Mouse (Mus musculus) embryonic facial prominence, embryonic 10.5 days (tissue): Measurements from ENCODE around the gene Cmah. TPM values are rescaled to one million over a fixed set of nuclear protein-coding genes. Genes with fewer than 3 reads are reported as not detected.

Experiments
- DNase-seq: peaks from one replicate; pipeline ENCODE4 v3.0.0-alpha.2; 2017; ENCODE audit warnings: low spot score
- H3K27ac ChIP-seq: fragments of 300-500 bp; sonication (generic); replicated peaks from 2 replicates; pipeline ENCODE4 v1.5.1; 2016; ENCODE audit warnings: mild to moderate bottlenecking
- H3K27me3 ChIP-seq: fragments of 300-500 bp; sonication (generic); replicated peaks from 2 replicates; pipeline ENCODE4 v1.6.1; 2016; ENCODE audit warnings: low read depth, mild to moderate bottlenecking; ENCODE audit not compliant: poor library complexity, severe bottlenecking
- H3K36me3 ChIP-seq: fragments of 300-500 bp; sonication (generic); replicated peaks from 2 replicates; pipeline ENCODE4 v1.6.1; 2016; ENCODE audit warnings: mild to moderate bottlenecking, moderate library complexity
- H3K4me1 ChIP-seq: fragments of 300-500 bp; sonication (generic); 2 replicates; pipeline ENCODE4 v1.6.1; 2016
- H3K4me3 ChIP-seq: fragments of 300-500 bp; sonication (generic); 2 replicates; pipeline ENCODE4 v1.5.1; 2016; ENCODE audit warnings: mild to moderate bottlenecking, moderate library complexity
- H3K9me3 ChIP-seq: fragments of 300-500 bp; sonication (generic); 2 replicates; pipeline ENCODE4 v1.6.1; 2016; ENCODE audit warnings: mild to moderate bottlenecking
- WGBS: fragments of 180-500 bp; shearing (Covaris S2); methylation state at CpG from one replicate; pipeline ENCODE4 v1.1.7; 2016; 5-methylcytosine and 5-hydroxymethylcytosine counted together
- polyA plus RNA-seq: library from polyadenylated mRNA; unstranded; fragments of >200 nt; fragmentation: Nextera tagmentation; extraction: Ambion mirVana; gene quantifications from 2 replicates; pipeline ENCODE4 v1.2.1, GENCODE M21; 2016

Gene Cmah
- polyA plus RNA-seq, 1 experiment from 2014 or later, result 0.37 TPM

DNA sequence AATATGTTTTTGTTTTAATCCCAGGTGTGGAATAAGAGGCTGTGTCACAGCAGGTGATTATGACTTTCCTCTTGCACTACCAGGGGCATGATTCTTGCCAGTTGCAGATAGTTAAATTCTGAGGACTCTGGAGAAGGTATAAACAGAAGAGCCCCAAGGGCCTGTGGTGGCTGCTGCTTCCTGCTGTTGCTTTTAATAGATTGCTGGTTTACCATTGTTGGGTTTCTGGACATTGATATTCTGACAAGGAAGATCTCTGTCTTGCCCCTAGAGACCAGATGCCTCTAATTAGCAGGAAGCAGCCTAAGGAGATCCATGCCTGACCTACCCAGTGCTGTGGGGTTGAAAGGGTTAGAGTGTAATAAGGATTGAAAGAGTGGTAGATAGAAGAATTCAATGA, 75.8 kb downstream of the Cmah start:
- Histone ChIP-seq H3K4me3 (no peak overlapping the region), H3K4me1 (peaks cover 16% of the 10 kb centered on the region), H3K9me3 (no peaks in the 10 kb centered on the region), H3K27me3 (no peaks in the 10 kb centered on the region), H3K36me3 (no peaks in the 10 kb centered on the region), H3K27ac (no peak overlapping the region)
- DNase-seq, result no peak

DNA sequence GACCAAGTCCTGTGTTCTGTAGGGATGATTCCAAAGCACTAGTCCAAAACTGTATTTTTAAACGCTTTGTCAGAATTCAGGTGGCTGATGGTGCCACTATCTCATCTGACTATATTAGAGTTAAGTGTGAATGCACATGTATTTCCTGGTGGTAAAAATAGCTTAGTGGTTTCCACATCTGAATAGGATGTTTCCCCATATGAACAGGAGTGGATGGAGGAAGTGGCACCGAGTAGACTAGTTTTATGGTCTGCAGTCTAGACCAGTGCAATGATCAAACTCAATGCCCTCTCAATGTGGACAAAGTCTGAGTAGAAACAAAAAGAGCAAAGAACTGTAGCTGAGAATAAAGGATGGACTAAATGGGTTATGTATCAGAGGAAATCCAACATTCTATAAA, 79.6 kb downstream of the Cmah start:
- H3K4me1 ChIP-seq, result peaks cover 15% of the 10 kb centered on the region
- WGBS, result 88% methylated on average over 2 of the region's 2 CpGs
- no peaks in the 10 kb centered on the region for H3K36me3 ChIP-seq
- H3K4me3 ChIP-seq, result no peak overlapping the region
- H3K9me3 ChIP-seq, result no peaks in the 10 kb centered on the region
- no peak for DNase-seq
- H3K27ac ChIP-seq, result no peak overlapping the region
- H3K27me3 ChIP-seq, result no peaks in the 10 kb centered on the region

DNA sequence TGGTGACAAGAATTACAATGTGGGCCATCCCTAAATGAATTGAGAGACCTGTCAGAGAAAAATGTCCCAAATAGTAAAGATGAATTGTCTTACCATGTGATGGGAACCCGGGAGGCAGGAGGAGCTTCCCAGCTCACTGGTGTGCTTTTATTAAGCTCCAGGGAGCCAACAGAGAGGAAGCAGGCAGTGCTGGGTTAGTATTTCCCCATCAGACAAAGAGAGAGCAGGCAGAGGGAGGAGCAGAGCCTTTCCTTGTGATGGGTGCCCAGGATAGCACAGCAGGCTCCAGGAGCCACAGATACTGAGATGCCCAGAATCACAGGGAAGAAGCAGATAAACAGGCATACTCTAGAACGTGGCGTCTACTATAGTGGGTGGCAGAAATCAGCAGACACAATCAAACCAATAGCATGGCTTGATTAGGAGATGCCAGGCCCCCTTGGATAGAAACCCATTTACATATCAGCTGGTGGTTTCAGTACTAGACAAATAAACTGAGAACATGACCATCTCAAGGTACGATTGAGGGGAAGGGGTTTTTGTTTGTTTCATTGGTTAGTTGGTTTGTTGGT, 87.5 kb downstream of the Cmah start:
- DNase-seq, result no peak
- Histone ChIP-seq H3K36me3 (no peaks in the 10 kb centered on the region), H3K4me3 (no peak overlapping the region), H3K27ac (no peak overlapping the region), H3K9me3 (no peaks in the 10 kb centered on the region), H3K27me3 (no peaks in the 10 kb centered on the region), H3K4me1 (peaks cover 11% of the 10 kb centered on the region; the same call in 1 of the 2 replicates)
- 66% methylated on average over 4 of the region's 4 CpGs for WGBS

DNA sequence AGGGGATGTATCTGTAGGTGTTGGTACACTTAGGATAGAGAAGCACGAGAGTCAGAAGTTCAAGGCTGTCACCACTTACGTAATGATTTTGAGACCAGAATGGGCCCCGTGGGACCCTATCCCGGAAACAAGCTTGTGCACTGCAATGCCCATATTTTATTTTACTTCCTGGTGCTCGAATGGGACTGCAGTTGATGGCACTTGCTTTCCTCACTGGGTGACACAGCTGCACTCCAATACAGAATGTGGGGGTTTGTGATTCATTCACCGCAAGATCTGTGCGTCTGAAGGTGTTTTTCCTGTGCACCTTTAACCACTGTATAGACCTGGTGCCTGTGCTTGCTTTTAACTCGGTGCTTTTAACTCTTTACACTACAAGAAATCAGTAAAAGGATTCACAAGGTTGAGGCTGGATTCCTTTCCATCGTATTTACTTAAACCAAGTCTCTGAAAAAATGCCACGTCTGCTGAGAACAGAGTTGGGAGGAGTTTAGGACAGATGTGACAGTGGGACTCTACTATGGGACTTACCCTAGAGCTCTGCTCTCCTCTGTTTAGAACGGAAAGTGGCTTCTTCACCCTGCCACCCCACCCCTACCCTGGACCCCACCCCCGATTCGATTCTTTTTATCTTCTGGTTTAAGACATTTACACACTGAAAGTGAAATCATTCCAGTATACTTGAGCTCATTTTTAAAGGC, 88.5 kb downstream of the Cmah start:
- WGBS, result 83% methylated on average over 13 of the region's 13 CpGs
- no peak for DNase-seq
- peaks cover 11% of the 10 kb centered on the region; the same call in 1 of the 2 replicates for H3K4me1 ChIP-seq
- no peak overlapping the region for H3K4me3 ChIP-seq
- no peaks in the 10 kb centered on the region for H3K9me3 ChIP-seq
- H3K27ac ChIP-seq, result no peak overlapping the region
- H3K36me3 ChIP-seq, result no peaks in the 10 kb centered on the region
- H3K27me3 ChIP-seq, result no peaks in the 10 kb centered on the region

DNA sequence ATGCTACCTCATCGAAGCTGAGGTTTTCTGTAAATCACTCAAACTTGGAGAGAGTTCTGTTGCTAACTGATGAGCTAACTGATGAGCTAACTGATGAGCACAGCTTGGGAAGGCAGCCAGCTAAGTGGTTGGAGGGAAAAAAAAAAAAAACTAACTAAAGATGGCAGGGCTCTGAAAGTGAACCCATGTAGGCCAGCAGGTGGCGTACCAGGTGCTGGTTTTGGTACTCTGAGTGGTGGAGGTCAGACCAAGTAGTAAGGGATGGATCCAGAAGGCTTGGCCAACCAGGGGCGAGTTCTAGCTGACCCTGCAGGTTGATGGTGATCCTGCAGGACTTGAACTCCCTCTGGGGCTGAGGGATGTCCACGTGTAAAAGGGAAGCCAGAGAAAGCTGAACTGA, 89.2 kb downstream of the Cmah start:
- WGBS, result 44% methylated on average over 4 of the region's 4 CpGs
- DNase-seq, result peak; percentile 62
- H3K27ac ChIP-seq, result no peak overlapping the region
- H3K27me3 ChIP-seq, result no peaks in the 10 kb centered on the region
- H3K9me3 ChIP-seq, result no peaks in the 10 kb centered on the region
- no peaks in the 10 kb centered on the region for H3K36me3 ChIP-seq
- peaks cover 11% of the 10 kb centered on the region; the same call in 1 of the 2 replicates for H3K4me1 ChIP-seq
- no peak overlapping the region for H3K4me3 ChIP-seq

DNA sequence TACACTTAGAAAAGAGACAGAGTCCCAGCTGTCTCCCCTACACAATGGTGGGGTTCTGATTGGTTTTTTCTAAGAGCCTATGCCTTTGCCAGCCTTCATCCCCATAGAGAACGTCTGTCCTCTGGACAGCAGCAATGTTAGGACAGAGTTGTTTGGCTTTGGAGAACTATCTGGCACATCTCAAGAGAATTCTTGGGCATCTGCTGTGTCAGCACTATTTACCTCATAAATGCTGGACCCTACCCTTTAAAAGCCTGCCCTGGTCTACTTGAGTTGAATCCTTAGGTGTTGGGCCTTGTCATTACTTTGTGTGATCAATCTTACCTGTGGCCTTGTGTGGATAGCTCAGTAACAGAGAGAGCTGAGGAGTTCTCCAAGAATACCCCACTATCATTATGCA, 90.8 kb downstream of the Cmah start:
- Histone ChIP-seq H3K4me1 (peaks cover 11% of the 10 kb centered on the region; the same call in 1 of the 2 replicates), H3K9me3 (no peaks in the 10 kb centered on the region), H3K36me3 (no peaks in the 10 kb centered on the region), H3K4me3 (no peak overlapping the region), H3K27me3 (no peaks in the 10 kb centered on the region), H3K27ac (no peak overlapping the region)
- no peak for DNase-seq
- 69% methylated on average over 1 of the region's 1 CpGs for WGBS

DNA sequence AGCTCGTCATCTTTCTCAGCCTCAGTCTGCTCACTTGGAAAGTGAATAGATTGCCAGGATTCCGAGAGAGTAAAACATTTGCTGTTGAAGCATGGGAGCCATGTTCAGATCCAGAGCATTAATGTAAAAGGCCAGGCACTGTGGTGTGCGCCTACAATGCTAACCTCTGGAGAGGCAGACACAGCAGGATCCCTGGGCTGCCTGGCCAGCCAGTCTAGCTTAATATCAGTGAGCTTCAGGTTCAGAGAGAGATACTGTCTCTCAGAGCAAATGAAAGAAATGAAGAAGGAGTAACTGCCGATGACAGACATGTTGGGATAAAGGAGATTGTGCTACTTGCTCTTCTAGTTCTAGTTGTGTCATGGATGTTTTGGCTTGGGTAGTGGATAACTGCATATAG, 91.6 kb downstream of the Cmah start:
- no peaks in the 10 kb centered on the region for H3K27me3 ChIP-seq
- WGBS, result 84% methylated on average over 4 of the region's 4 CpGs
- H3K4me3 ChIP-seq, result no peak overlapping the region
- no peak for DNase-seq
- no peaks in the 10 kb centered on the region for H3K36me3 ChIP-seq
- H3K4me1 ChIP-seq, result peaks cover 11% of the 10 kb centered on the region; the same call in 1 of the 2 replicates
- no peaks in the 10 kb centered on the region for H3K9me3 ChIP-seq
- H3K27ac ChIP-seq, result no peak overlapping the region

DNA sequence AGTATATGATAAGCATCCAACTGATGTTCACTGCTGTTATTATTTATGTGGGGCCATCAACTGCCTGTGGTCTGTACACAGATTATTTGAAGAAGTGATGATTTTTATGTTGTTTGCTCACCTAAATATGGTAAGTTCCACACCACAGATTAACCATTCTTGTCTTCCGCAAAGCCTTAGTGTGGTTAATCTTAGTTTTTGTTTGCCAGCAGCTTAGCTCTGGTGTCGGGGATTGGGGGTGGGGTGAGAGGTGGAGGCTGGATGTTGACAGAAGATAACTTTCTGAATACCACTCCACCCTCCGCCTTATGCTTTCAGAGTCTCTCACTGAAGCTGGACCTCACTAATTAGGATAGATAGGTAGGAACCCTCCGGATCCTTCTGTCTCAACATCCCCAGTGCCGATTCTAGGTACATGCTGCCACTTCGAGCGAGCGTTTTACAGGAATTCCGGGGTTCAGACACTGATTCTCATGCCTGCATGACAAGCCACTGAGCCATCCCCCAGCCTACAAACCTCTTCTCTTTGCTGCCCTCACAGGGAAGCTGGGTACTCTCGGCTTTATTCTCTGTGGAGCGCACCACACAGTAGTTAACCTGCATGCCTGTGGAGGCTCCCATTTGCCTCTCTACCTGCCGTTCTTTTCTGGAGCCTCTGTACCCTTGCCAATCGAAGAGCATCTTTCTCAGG, 92.5 kb downstream of the Cmah start:
- 80% methylated on average over 13 of the region's 13 CpGs for WGBS
- H3K36me3 ChIP-seq, result no peaks in the 10 kb centered on the region
- no peaks in the 10 kb centered on the region for H3K27me3 ChIP-seq
- no peak overlapping the region for H3K4me3 ChIP-seq
- no peak for DNase-seq
- H3K27ac ChIP-seq, result no peak overlapping the region
- peaks cover 11% of the 10 kb centered on the region; the same call in 1 of the 2 replicates for H3K4me1 ChIP-seq
- no peaks in the 10 kb centered on the region for H3K9me3 ChIP-seq

DNA sequence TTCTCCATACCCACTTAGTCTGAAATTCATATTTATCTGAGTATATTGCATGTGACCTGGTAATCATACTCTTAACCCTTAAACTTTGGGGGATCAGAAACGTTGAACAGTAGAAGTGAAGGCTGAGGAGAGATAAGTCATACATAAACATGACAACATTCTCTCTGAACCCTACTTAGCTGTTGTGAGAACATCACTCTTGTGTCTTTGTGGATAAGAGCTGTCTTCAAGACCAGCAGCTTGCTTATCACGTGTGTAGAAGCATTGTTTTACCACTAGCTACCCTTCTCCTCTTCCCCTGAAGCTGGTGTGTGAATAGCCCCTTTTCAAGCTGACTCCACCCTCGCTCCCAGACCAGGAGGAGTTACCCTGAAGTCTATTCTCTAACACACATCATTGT, 94.8 kb downstream of the Cmah start:
- Histone ChIP-seq H3K27me3 (no peaks in the 10 kb centered on the region), H3K4me3 (no peak overlapping the region), H3K36me3 (no peaks in the 10 kb centered on the region), H3K27ac (no peak overlapping the region), H3K4me1 (peaks cover 5% of the 10 kb centered on the region; the same call in 1 of the 2 replicates), H3K9me3 (no peaks in the 10 kb centered on the region)
- WGBS, result 52% methylated on average over 3 of the region's 3 CpGs
- DNase-seq, result no peak

DNA sequence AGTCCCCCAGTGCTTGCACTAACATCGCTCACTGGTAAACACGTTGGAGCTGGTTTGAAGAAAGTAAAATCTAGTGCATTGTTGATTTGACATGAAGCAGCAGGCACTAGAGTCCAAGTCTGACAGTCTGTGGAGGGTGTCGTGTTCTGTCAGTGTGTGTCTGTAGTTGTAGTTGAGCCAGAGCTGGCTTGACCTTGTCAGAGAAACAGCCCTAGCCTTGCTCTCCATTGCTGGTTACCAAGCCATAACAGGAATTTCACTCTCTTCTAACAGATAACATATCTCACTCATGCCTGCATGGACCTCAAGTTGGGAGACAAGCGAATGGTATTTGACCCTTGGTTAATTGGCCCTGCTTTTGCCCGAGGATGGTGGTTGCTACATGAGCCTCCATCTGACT, 103.0 kb downstream of the Cmah start:
- Histone ChIP-seq H3K9me3 (no peaks in the 10 kb centered on the region), H3K27ac (no peak overlapping the region), H3K36me3 (no peaks in the 10 kb centered on the region), H3K27me3 (no peaks in the 10 kb centered on the region), H3K4me3 (no peak overlapping the region), H3K4me1 (no peaks in the 10 kb centered on the region)
- DNase-seq, result no peak
- 76% methylated on average over 5 of the region's 5 CpGs for WGBS

DNA sequence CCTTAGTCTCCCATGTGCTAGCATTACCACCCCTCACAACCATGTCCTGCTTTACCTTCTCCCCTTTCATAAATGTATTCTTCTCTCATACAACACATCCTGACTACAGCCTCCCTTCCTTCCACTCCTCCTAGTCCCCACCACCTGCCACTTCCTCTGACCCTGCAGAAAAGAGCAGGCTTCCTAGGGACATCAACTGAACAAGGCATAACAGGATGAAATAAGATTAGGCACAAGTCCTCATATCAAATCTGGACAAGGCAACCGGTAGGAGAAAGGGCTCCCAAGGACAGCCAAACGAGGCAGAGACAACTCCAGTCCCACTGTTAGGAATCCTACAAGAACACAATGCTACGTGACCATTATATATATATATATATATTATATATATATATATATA, 104.4 kb downstream of the Cmah start:
- no peak for DNase-seq
- Histone ChIP-seq H3K4me1 (no peaks in the 10 kb centered on the region), H3K9me3 (no peaks in the 10 kb centered on the region), H3K36me3 (no peaks in the 10 kb centered on the region), H3K27me3 (no peaks in the 10 kb centered on the region), H3K27ac (no peak overlapping the region), H3K4me3 (no peak overlapping the region)
- 85% methylated on average over 3 of the region's 3 CpGs for WGBS

DNA sequence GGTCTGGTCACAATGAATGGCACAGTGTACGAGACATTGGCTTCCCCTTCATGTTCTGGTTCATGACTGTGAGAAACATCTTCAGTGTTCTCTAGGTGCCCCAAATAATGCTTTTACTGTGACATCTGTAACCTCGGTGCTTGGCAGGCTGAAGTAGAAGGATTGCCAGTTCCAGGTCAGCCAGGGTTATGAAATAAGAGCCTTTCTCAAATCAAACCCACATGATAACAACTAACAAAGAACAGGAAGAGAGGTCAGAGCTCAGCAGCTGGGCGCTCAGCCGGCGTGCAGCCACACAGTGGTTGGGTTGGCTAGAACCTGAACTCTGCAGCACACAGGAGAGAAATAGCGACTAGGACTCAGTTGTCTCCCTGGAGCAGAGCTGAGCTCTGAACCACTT, 115.1 kb downstream of the Cmah start:
- H3K4me3 ChIP-seq, result no peak overlapping the region
- no peaks in the 10 kb centered on the region for H3K36me3 ChIP-seq
- peak; percentile 64 for DNase-seq
- 28% methylated on average over 6 of the region's 6 CpGs for WGBS
- H3K4me1 ChIP-seq, result peaks cover 32% of the 10 kb centered on the region
- H3K9me3 ChIP-seq, result no peaks in the 10 kb centered on the region
- H3K27ac ChIP-seq, result peak overlapping the region; percentile 54; the same call in 1 of the 2 replicates
- H3K27me3 ChIP-seq, result no peaks in the 10 kb centered on the region
